Mouse (Mus musculus): ENCODE results near the gene Gm10775. TPM values are rescaled to one million over a fixed set of nuclear protein-coding genes. Genes with fewer than 3 reads are reported as not detected.

The Gm10775 gene
- total RNA-seq (2021), result not detected
- long read RNA-seq, experiment 1, result 0 reads
- long read RNA-seq, experiment 2, result 0 reads

DNA sequence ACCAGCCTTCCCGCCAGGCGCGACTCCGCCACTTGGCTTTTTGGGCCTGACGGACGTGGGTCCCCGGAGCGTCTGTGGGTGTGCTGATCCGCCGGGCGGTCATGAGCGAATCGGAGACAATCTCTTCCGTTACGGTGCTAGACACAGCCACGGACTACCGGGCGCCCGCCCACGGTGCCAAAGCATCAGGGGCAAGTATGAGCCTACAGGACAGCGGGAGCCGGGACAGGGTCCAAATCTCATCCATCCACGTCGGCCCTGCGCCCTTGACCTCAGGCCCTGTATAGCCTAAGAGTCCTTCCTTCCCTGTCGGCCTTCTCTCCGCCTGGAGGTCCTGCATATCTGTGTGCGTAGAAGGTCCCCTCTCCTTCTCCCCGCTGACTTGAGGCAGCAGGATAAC is at the start of gene Gm10775:
TSS of gene Gm10775 (plus strand) at position 301 of the 400 bp plus-strand sequence.
- DNase-seq, result no peak
- intact Hi-C loops (cut with DNase I), result no loop called here

DNA sequence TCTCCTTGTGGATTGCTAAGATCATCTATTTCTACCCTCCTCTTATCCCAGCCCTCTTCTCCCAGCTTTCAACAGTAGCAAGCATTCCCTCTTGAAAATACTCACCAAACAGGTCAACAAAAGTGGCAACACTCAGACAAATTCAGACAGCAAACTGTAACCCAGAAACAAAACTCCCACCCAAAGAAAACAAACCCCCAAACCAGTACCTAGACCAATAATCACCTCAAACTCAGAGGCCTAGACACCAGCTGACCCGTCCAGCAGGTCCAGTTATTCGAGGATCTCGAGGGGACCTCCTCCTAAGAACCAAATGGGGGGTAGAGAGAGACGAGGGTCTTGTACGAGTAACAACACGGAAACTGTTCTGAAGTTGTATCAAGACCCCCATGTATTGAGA is 33.4 kb upstream of the Gm10775 start:
- no peak for DNase-seq
- intact Hi-C loops (cut with DNase I), result no loop called here

DNA sequence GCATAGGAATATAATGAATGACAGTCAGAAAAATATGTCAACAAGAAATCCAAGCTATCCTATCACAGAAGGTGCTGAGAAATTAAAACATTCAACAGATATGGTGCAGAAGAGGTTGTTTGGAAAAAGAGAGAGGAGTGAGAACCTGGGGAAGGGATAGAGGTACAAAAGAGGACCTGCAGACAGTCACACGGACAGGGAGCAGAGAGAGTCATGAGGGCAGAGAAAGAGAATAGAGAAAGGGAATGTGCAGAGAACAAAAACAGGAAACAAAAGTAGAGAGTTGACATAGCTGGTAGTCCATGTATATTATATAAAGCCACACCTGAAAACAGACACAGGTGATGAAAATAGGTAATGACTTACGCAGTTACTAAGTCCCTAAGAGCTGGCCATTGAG is 32.7 kb upstream of the Gm10775 start:
- no peak for DNase-seq
- intact Hi-C loops (cut with DNase I), result no loop called here

DNA sequence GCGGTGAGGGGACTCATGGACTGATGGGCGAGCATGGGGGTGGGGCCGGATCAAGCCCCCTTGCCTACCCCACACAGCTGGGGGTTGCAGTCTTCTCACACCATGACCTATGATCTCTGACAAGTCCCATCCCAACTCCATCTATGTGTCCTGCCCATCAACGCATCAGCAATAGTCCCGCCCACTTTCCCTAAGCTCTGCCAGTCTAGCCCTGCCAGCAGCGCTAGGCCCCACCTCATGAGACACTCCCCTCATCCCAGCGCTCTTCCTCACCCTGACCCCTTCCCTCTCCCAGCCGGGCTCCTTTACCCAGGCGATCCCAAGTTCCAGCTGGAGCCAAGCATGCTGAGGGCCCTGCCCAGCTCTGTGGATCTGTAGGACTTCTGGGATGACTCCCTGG is 22.1 kb upstream of the Gm10775 start:
- intact Hi-C loops (cut with DNase I), result no loop called here
- DNase-seq, result no peak

DNA sequence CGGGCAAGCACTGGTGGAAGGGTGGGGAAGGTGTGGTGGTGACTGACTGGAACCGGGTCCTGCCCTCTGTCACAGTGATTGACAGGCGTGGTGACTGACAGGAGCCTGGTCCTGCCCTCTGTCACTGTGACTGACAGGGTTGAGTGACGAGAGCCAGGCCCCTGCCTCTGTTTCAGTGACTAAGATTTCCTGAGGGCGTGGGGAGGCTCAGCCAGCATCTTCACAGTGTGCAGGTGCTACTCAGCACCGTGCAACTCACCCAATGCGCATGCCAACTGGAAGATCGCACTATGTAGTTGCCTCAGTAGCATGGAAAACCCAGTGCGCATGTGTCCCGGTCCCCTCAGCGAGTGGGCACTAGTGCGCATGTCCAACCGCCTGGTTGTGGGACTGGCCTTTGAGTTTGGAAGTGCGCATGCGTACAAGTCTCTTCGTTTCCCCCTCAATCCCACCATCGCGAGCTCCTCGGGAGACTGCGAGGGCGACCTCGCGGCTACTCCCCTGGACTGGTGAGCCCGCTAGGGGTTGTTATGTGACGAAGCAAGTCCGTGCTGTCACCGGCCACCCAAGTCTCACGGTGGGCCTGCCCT is 18.7 kb upstream of the Gm10775 start:
- peak; percentile 93 for DNase-seq
- intact Hi-C loops (cut with DNase I), result loop anchor here (2.0 kb wide), 1 partner anchor 38 kb away; the partner anchor contains the start of gene Zfp369

DNA sequence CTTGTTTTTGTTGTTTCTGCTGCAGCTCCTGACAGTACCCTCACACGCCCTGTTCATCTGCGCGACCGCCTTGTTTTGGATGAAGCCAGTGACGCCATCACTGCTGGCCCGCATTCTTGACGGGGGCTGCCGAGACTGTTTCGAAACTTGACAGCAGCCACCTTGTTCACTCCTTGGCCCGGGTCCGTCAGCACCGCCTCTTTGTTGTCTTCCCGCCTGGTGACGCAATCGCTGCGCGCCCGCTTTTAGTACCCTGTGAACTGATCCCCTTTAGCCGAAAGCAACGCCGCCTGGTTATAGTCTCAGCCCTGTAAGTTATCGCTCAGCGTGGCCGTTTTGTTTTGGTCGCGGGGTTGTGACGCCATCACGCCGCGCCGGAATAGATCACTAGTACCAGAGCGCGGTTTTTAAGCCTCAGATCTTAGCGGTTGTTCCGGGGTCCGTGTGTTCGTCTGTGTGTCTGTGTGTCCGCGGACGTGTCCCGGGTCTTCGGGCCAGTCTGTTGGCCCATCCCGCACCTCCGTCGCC is 18.2 kb upstream of the Gm10775 start:
- intact Hi-C loops (cut with DNase I), result loop anchor here (2.0 kb wide), 1 partner anchor 38 kb away; the partner anchor contains the start of gene Zfp369
- peak; percentile 92 to 96 for DNase-seq

DNA sequence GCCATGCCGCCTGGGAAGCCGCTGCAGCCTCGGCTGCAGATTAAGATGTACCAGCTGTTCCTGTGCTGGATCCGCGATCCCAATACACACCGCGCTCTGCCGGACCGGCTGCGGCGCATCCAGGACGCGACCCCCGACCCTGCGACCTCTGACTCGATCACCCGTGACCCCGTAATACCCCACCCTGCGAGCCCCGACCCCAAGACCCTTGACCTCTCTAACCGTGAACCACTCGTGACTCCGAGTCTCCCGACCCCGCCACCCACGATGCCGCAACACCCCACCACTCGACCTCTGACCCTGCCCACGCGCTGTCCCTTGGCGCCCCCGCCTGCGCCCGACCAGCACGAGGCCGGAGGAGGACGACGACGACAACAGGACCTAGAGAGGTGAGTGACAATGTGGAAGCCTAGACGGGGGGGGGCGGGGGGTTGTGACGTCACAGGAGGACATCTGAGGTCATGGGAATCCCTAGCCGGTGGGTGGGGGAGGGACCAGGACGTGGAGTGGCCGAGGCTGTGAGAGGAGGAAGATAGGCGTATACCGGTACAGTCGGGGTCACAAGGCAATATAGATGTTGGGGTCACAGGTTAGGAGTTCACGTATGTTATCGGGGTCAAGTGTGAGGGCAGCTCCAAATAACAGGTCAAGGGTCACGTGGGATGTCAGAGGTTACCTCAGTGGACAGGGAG is 17.6 kb upstream of the Gm10775 start:
- intact Hi-C loops (cut with DNase I), result loop anchor here (2.0 kb wide), 1 partner anchor 37 kb away; the partner anchor contains the start of gene Zfp369
- DNase-seq, result no peak

DNA sequence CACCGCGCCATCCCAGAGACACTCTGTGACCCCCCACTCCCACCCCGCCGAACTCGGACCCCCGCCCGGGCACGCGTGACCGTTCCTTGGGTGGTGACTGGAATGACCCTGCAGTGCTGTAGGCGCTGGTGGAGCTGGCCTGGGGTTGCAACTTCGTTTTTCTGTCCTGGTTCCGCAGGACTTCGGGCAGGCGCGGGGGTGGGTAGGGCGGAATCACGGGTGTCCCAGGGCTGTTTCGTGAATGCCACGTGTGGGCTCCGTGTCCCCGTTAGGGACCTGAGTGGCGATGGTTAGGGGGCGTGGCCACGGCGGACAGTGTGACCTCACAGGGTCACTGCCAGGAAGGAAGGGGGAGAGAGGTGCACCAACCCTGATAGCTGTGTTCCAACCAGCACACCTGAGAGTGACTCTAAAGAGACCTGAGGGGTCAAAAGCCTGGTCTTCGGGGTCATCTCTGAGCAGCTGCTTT is 17.0 kb upstream of the Gm10775 start:
- DNase-seq, result no peak

DNA sequence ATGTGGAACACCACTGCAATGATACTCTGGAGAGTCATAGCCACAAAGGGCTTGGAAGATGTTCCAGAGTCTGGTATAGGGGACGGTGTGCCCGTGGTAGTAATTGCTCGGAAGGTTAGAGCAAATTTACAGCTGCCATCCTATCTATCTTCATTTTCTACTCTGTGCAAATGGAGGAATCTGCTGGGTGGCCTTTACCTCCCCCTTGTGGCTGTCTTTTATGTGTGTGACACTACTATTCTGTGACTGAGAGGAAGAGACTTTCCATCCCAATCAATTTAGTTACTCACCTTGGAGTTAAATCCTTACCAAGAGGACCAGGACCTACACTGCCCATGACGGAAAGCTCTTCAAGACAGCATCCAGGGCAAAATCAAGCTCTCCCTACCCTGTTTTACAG is 16.1 kb upstream of the Gm10775 start:
- intact Hi-C loops (cut with DNase I), result no loop called here
- no peak for DNase-seq

More for the DNA sequence above, 17.0 kb upstream of the Gm10775 start:
- intact Hi-C loops (cut with DNase I), result no loop called here

DNA sequence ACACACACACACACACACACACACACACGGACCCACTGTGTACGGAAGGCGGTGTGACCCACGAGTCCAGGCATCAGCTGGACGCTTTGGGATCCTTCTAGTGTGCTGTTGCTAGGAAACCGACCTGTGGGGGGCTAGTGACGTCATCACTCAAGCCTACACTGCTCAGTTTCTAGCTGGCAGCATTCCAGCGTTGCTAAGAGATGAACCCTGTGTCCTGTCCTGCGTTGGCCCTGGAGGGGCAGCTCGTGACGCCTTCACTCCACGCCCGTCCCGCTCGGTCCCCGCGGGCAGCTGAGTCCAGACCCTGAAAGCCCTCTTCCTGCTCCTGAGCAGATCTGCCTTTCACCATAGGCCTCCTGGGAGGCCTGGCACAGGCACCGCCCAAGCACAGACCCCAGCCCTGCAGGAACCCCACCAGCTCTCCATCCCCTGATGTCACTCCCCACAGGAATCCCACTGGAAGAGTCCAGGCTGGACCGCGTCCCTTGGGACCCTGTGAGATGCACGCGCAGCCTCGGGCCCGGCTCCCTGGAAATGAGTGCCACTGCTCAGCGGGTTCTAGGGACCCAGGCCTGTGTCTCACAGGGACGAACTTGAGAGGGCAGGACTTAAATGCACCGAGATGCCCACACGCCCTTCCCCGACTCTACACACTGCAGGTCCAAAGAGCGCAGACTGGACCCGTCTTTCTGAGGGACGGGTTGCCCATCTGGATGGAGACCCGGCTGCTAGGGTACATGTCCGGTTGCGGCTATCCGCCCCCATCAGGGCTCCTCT is 974 bp upstream of the Gm10775 start:
- DNase-seq, result peak in 1 of 2 experiments; percentile 15
- intact Hi-C loops (cut with DNase I), result no loop called here

DNA sequence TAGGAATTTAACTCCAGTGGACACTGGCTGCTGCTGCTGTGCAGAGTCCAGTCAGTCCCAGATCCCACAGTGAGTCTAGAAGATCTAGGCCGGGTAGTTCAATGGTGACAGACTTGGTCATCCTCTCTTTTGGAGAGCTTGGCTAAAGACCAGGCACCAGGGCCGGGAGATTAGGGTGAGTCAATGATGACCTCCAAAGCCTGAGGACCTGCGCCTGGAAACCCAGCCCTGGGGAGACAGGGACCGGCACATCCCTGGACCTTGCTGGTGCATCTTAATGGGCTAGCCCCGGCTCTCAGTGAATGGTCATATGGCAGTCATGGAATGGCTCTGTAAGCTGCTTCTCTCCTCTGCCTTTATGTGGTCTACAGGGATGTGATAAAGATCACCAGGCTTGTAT is 2.7 kb downstream of the Gm10775 start:
- intact Hi-C loops (cut with DNase I), result no loop called here
- DNase-seq, result no peak

DNA sequence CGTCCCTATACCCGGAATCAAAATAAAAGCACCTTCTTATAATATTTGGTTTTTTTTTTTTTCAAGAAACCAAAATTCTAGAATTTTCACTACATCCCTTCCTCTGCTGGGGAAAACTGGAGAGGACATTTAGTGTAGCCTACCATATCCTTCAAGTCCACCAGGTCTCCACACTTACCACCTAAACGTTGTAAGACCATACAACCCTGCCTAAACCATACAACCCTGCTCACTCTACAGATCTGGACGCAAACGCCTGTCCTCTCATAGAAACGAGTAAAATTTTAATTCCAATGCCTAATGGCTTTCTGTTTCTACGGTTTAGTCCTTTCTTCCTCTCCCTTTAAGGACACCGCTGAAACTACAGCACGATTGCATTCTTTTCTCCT is 18.6 kb downstream of the Gm10775 start:
- no peak for DNase-seq
- intact Hi-C loops (cut with DNase I), result loop anchor here (2.0 kb wide), 1 partner anchor 37 kb away; no protein-coding TSS in a partner anchor

DNA sequence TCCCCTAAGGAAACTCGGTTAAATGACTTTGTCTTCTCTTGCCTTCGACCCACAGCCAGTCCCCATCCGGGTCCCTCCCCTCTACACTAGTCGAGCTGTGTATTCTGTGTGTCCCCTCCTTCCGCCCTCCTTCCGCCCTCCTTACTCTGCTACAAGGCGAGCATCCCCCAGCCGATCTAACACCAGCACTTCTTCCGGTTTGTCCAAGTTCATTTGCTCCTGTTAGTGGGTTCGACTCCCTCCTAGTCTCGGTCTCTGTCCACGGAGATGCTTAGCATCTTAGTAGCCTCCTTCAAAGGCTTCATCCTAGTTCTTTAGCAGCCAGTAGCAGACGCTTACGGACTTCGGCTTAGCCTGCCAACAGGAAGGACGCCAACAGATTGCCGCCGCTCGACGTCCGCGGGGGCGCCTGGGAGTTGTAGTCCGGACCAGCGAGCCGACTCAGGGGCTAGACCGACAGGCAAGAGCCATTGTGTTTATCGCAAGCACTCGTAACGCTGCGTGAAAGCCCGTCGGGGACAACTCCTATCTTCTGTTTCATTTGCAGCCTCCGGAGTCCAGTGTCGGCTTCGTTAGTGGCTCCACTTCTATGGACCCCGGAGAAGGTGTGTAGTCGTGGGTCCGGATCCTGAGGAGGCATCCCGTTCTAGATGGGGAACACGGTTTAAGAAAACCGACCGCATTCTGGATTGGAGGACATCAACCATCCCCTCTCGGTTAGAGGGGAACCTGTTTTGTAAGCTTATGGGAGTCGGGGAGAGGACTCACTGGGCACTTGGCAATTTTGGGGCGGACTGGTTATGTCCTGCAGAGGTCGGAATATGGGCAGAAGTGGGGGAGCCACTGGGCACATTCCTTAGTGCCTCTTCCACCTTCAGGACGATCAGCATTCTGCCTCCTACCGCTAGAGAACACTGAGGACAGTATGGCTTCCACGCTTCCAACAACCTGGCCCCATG is 19.3 kb downstream of the Gm10775 start, which contains the start of gene Zfp369:
TSS of gene Zfp369 (plus strand) at position 432 of the 959 bp plus-strand sequence.
- DNase-seq, result peak; percentile 87 to 93
- intact Hi-C loops (cut with DNase I), result loop anchor here (2.0 kb wide), 1 partner anchor 38 kb away; no protein-coding TSS in a partner anchor

DNA sequence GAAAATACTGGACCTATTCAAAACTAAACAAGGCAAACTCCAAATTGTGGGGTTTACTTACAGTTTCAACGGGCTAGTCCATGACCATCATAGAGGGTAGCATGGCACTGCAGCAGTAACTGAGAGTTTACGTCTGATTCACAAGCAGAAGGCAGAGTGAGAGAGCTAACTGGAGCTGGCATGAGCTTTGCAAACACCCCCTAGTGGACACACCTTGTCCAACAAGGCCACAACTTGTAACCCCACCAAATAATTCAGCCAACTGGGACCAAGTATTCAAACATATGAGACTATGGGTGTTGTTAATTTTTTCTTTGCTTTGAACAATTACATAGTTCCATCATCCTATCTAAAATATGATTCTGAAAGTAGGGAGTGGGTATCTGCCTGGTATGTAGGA is 27.4 kb downstream of the Gm10775 start:
- DNase-seq, result no peak
- intact Hi-C loops (cut with DNase I), result no loop called here

DNA sequence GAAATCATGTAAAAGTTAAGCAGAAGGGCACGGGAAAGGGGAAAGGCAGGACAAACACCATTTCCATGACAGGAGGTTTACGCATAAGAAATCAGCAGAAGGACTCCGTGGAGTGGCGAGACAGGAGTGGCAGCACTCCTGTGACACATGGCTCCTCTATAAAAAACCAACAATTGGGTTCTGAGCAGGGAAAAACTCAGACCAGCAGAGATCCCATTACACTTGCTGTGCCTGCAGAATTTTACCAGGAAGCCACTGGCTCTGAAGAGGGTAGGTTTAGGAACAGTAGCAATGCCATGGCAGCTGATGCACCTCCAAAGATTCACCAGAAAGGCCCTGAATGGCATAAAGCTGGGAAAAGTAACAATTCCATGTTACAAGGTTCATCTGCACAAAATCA is 37.0 kb downstream of the Gm10775 start:
- DNase-seq, result no peak
- intact Hi-C loops (cut with DNase I), result no loop called here

Data from gastrocnemius, postnatal 36 days (tissue).